Mouse (Mus musculus): ENCODE measurements at regions not wholly inside any gene's neighbourhood (a gene's known extent, or its start where the extent isn't known, plus 50 kb on each side); places are given as distances from the start of the nearest gene placed in this dataset.

- ATAC-seq (ENCODE audit: low FRiP score, low read depth): peak; percentile 72
- Histone ChIP-seq H3K27me3 (replicated peaks) (no peaks in the 10 kb centered on the region), H3K36me3 (no peaks in the 10 kb centered on the region), H3K4me3 (peak overlapping the region; percentile 16), H3K9me3 (no peaks in the 10 kb centered on the region), H3K27ac (peak overlapping the region; percentile 77), H3K9ac (no peak overlapping the region), H3K4me1 (peaks cover 36% of the 10 kb centered on the region), H3K4me2 (replicated peaks) (peak overlapping the region; percentile 60)
- under 1% methylated on average over 14 of the region's 14 CpGs for WGBS
Measured at GRCm38 (mm10) chr7:73594492-73595139, 53.0 kb upstream of the Chd2 start.

GRCm38 (mm10) chr7:73593645-73594385 lies 52.2 kb upstream of the Chd2 start:
- Histone ChIP-seq H3K9me3 (no peaks in the 10 kb centered on the region), H3K4me1 (peaks cover 36% of the 10 kb centered on the region), H3K4me2 (replicated peaks) (peak overlapping the region; percentile 60), H3K36me3 (no peaks in the 10 kb centered on the region), H3K9ac (no peak overlapping the region), H3K27me3 (replicated peaks) (no peaks in the 10 kb centered on the region), H3K27ac (no peak overlapping the region), H3K4me3 (no peak overlapping the region)
- ATAC-seq (ENCODE audit: low FRiP score, low read depth): no peak
- WGBS: 77% methylated on average over 17 of the region's 17 CpGs

DNA sequence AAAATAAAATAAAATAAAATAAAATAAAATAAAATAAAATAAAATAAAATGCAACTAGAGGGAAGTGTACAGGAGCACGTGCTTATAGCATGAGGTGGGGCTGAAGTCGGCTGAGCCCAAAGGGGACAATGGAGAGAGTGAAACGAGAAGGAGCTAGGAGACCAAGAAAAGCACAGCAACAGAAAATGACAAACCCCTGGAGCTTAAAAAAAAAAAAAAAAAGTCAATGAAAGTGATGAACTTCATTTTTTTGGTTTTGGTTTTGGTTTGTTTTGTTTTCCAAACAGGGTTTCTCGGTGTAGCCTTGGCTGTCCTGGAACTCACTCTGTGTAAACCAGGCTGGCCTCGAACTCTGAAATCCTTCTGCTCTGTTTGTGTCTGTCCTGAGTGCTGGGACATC lies 51.2 kb upstream of the Chd2 start:
- WGBS: 92% methylated on average over 5 of the region's 5 CpGs
- peaks cover 35% of the 10 kb centered on the region for H3K4me1 ChIP-seq
- H3K9ac ChIP-seq: no peak overlapping the region

More for the DNA sequence above, 51.2 kb upstream of the Chd2 start:
- no peaks in the 10 kb centered on the region for H3K27me3 ChIP-seq (replicated peaks)
- H3K27ac ChIP-seq: no peak overlapping the region
- no peak overlapping the region for H3K4me2 ChIP-seq (replicated peaks)
- H3K9me3 ChIP-seq: no peaks in the 10 kb centered on the region
- no peak for ATAC-seq (ENCODE audit: low FRiP score, low read depth)
- no peak overlapping the region for H3K4me3 ChIP-seq
- H3K36me3 ChIP-seq: no peaks in the 10 kb centered on the region

Measured in neural tube, embryonic 12.5 days (tissue).